Mouse (Mus musculus) granulocyte monocyte progenitor cell, adult 5-6 weeks (primary cell): ENCODE data around the gene Ihh. TPM values are rescaled to one million over a fixed set of nuclear protein-coding genes. Genes with fewer than 3 reads are reported as not detected.
A peak's percentile ranks its signal among the peaks of the same experiment; 100 is the strongest.

Experiments used
- ATAC-seq: replicated peaks from 2 replicates; pipeline ENCODE4 v1.8.0; 2016; ENCODE audit warnings: mild to moderate bottlenecking, moderate TSS enrichment, inconsistent platforms; ENCODE audit not compliant: poor library complexity, severe bottlenecking
- total RNA-seq, 2 experiments: library from RNA; stranded (forward) in 1 of 2; stranded (reverse) in 1 of 2; fragments of 200-712, 200-1000 nt in 1 of 2; fragments of >200 nt in 1 of 2; fragmentation: Nextera tagmentation in 1 of 2; gene quantifications; 2 replicates each; pipeline ENCODE4 v1.2.3; 2014 to 2017

Ihh gene
- total RNA-seq, 2 experiments from 2014 or later, result not detected

- peak; percentile 66 for ATAC-seq
These were observed 2.4 kb downstream of the Ihh start for GRCm38 (mm10) chr1:74948784-74949665.

- peak; percentile 46 for ATAC-seq
These were observed 3.3 kb downstream of the Ihh start for GRCm38 (mm10) chr1:74947986-74948670.

- no peak for ATAC-seq
These were observed 9.7 kb downstream of the Ihh start for GRCm38 (mm10) chr1:74941651-74942360.

- 0 out of 2 replicates have a peak, but pooled peaks have one; percentile 35 for ATAC-seq
These were observed 11.7 kb downstream of the Ihh start for GRCm38 (mm10) chr1:74939762-74940161.

GRCm38 (mm10) chr1:74936221-74936830, 15.1 kb downstream of the Ihh start:
- ATAC-seq, result no peak

- no peak for ATAC-seq
These were observed 16.1 kb downstream of the Ihh start, which contains the start of gene Cfap65 for GRCm38 (mm10) chr1:74935402-74935801. TSS of gene Cfap65 (minus strand) at chr1:74935599.

- no peak for ATAC-seq
These were observed 23.7 kb downstream of the Ihh start for GRCm38 (mm10) chr1:74927621-74928296.

GRCm38 (mm10) chr1:74926721-74927120, 24.8 kb downstream of the Ihh start:
- ATAC-seq, result 0 out of 2 replicates have a peak, but pooled peaks have one; percentile 46

GRCm38 (mm10) chr1:74924464-74924863, 27.0 kb downstream of the Ihh start:
- ATAC-seq, result no peak

GRCm38 (mm10) chr1:74915706-74916105, 35.8 kb downstream of the Ihh start:
- no peak for ATAC-seq

GRCm38 (mm10) chr1:74902191-74902590, 49.3 kb downstream of the Ihh start:
- ATAC-seq, result no peak

GRCm38 (mm10) chr1:74901686-74902085, 49.8 kb downstream of the Ihh start:
- no peak; the same call in 1 of the 2 replicates for ATAC-seq

GRCm38 (mm10) chr1:74900341-74901285, 50.9 kb downstream of the Ihh start:
- peak; percentile 20; the same call in 1 of the 2 replicates for ATAC-seq

- ATAC-seq, result no peak
These were observed 52.6 kb downstream of the Ihh start for GRCm38 (mm10) chr1:74898656-74899431.

- ATAC-seq, result no peak
These were observed 53.5 kb downstream of the Ihh start for GRCm38 (mm10) chr1:74897976-74898375.
